Mouse (Mus musculus): ENCODE measurements around the gene Gpc5.

GRCm38 (mm10) chr14:115616305-115616704, 524.3 kb downstream of the Gpc5 start:
- TF ChIP-seq POLR2A (IDR thresholded peaks at IDR 0.05; ENCODE audit: control insufficient read depth, low read depth, low read length) (no peak), CTCF (IDR thresholded peaks at IDR 0.05; ENCODE audit: control insufficient read depth, insufficient read depth, insufficient replicate concordance, low read depth, low read length) (no peak)
